Mouse (Mus musculus): ENCODE measurements around the gene Lrrc66. TPM values are rescaled to one million over a fixed set of nuclear protein-coding genes. Genes with fewer than 3 reads are reported as not detected.

Lrrc66 gene
- 0.07 TPM in 1 of 2 replicates, not detected in the other for polyA plus RNA-seq (2015; fragmentation: Nextera tagmentation; extraction: Ambion mirVana)

GRCm38 (mm10) chr5:73632291-73632690 is at the start of gene Lrrc66:
Gene Lrrc66 (minus strand): TSS chr5:73632526.
- no peak within 1 kb of the TSS for H3K4me3 ChIP-seq
- no peak within 1 kb of the TSS for H3K4me2 ChIP-seq
- H3K27me3 ChIP-seq (replicated peaks), result no peaks in the 10 kb centered on the region
- no peak within 1 kb of the TSS for H3K27ac ChIP-seq (replicated peaks)
- peaks cover 29% of the 10 kb centered on the region for H3K36me3 ChIP-seq
- H3K9ac ChIP-seq, result no peak within 1 kb of the TSS
- 70% methylated on average over 8 of the region's 8 CpGs for WGBS
- no peaks in the 10 kb centered on the region for H3K9me3 ChIP-seq
- peaks cover 19% of the 10 kb centered on the region for H3K4me1 ChIP-seq
- no peak for ATAC-seq (ENCODE audit: extremely low read depth, insufficient number of reproducible peaks, low FRiP score, low TSS enrichment)

GRCm38 (mm10) chr5:73676626-73677025 is 44.3 kb upstream of the Lrrc66 start:
- H3K4me3 ChIP-seq, result no peak overlapping the region

GRCm38 (mm10) chr5:73675604-73676003 is 43.3 kb upstream of the Lrrc66 start:
- Histone ChIP-seq H3K9me3 (no peaks in the 10 kb centered on the region), H3K27me3 (replicated peaks) (0 out of 2 replicates have a peak, but pooled peaks cover 3% of the 10 kb centered on the region), H3K4me1 (no peaks in the 10 kb centered on the region), H3K27ac (replicated peaks) (no peak overlapping the region), H3K4me3 (no peak overlapping the region), H3K36me3 (no peaks in the 10 kb centered on the region), H3K4me2 (no peak overlapping the region), H3K9ac (no peak overlapping the region)
- no peak for ATAC-seq (ENCODE audit: extremely low read depth, insufficient number of reproducible peaks, low FRiP score, low TSS enrichment)
- 80% methylated on average over 3 of the region's 3 CpGs for WGBS

More at GRCm38 (mm10) chr5:73676626-73677025, 44.3 kb upstream of the Lrrc66 start:
- Histone ChIP-seq H3K9me3 (no peaks in the 10 kb centered on the region), H3K4me2 (no peak overlapping the region), H3K27me3 (replicated peaks) (no peaks in the 10 kb centered on the region), H3K4me1 (no peaks in the 10 kb centered on the region), H3K36me3 (no peaks in the 10 kb centered on the region), H3K9ac (no peak overlapping the region), H3K27ac (replicated peaks) (no peak overlapping the region)
- ATAC-seq (ENCODE audit: extremely low read depth, insufficient number of reproducible peaks, low FRiP score, low TSS enrichment), result no peak
- WGBS, result 69% methylated on average over 13 of the region's 13 CpGs

GRCm38 (mm10) chr5:73669386-73669785 is 37.1 kb upstream of the Lrrc66 start:
- no peak overlapping the region for H3K9ac ChIP-seq
- no peaks in the 10 kb centered on the region for H3K9me3 ChIP-seq
- peaks cover 9% of the 10 kb centered on the region; the same call in 1 of the 2 replicates for H3K27me3 ChIP-seq (replicated peaks)
- WGBS, result 50% methylated on average over 26 of the region's 26 CpGs
- ATAC-seq (ENCODE audit: extremely low read depth, insufficient number of reproducible peaks, low FRiP score, low TSS enrichment), result no peak
- no peaks in the 10 kb centered on the region for H3K36me3 ChIP-seq
- 0 out of 2 replicates have a peak, but pooled peaks cover 6% of the 10 kb centered on the region for H3K4me1 ChIP-seq
- peak overlapping the region; percentile 38 for H3K4me2 ChIP-seq
- H3K27ac ChIP-seq (replicated peaks), result no peak overlapping the region
- no peak overlapping the region; the same call in 1 of the 2 replicates for H3K4me3 ChIP-seq

- H3K27ac ChIP-seq (replicated peaks), result no peak overlapping the region
- H3K36me3 ChIP-seq, result no peaks in the 10 kb centered on the region
- H3K4me1 ChIP-seq, result 0 out of 2 replicates have a peak, but pooled peaks cover 6% of the 10 kb centered on the region
- H3K9me3 ChIP-seq, result no peaks in the 10 kb centered on the region
- peaks cover 15% of the 10 kb centered on the region for H3K27me3 ChIP-seq (replicated peaks)
- WGBS, result 74% methylated on average over 2 of the region's 2 CpGs
- ATAC-seq (ENCODE audit: extremely low read depth, insufficient number of reproducible peaks, low FRiP score, low TSS enrichment), result no peak
- H3K4me3 ChIP-seq, result no peak overlapping the region
- H3K9ac ChIP-seq, result no peak overlapping the region
- H3K4me2 ChIP-seq, result no peak overlapping the region
These were observed 35.6 kb upstream of the Lrrc66 start for GRCm38 (mm10) chr5:73667877-73668276.

- Histone ChIP-seq H3K4me1 (0 out of 2 replicates have a peak, but pooled peaks cover 6% of the 10 kb centered on the region), H3K27me3 (replicated peaks) (peaks cover 18% of the 10 kb centered on the region), H3K4me2 (no peak overlapping the region), H3K9me3 (no peaks in the 10 kb centered on the region), H3K36me3 (no peaks in the 10 kb centered on the region), H3K4me3 (no peak overlapping the region), H3K27ac (replicated peaks) (no peak overlapping the region), H3K9ac (no peak overlapping the region)
- no peak for ATAC-seq (ENCODE audit: extremely low read depth, insufficient number of reproducible peaks, low FRiP score, low TSS enrichment)
- 55% methylated on average over 2 of the region's 2 CpGs for WGBS
These were observed 34.4 kb upstream of the Lrrc66 start for GRCm38 (mm10) chr5:73666695-73667094.

- WGBS, result 2% methylated on average over 4 of the region's 4 CpGs
- Histone ChIP-seq H3K4me1 (peaks cover 28% of the 10 kb centered on the region), H3K27ac (replicated peaks) (no peak overlapping the region), H3K9me3 (no peaks in the 10 kb centered on the region), H3K27me3 (replicated peaks) (peaks cover 83% of the 10 kb centered on the region), H3K4me3 (peak overlapping the region; percentile 68), H3K36me3 (no peaks in the 10 kb centered on the region), H3K4me2 (peak overlapping the region; percentile 98), H3K9ac (peak overlapping the region; percentile 76; the same call in 1 of the 2 replicates)
- ATAC-seq (ENCODE audit: extremely low read depth, insufficient number of reproducible peaks, low FRiP score, low TSS enrichment), result no peak
These were observed 19.5 kb upstream of the Lrrc66 start for GRCm38 (mm10) chr5:73651855-73652201.

- Histone ChIP-seq H3K27ac (replicated peaks) (no peak within 1 kb of the TSS), H3K36me3 (no peaks in the 10 kb centered on the region), H3K4me3 (peak within 1 kb of the TSS; percentile 68), H3K9me3 (no peaks in the 10 kb centered on the region), H3K27me3 (replicated peaks) (peaks cover 83% of the 10 kb centered on the region), H3K4me1 (peaks cover 33% of the 10 kb centered on the region), H3K9ac (peak within 1 kb of the TSS; percentile 76), H3K4me2 (peak within 1 kb of the TSS; percentile 98)
- under 1% methylated on average over 57 of the region's 57 CpGs for WGBS
- ATAC-seq (ENCODE audit: extremely low read depth, insufficient number of reproducible peaks, low FRiP score, low TSS enrichment), result no peak
These were observed 18.9 kb upstream of the Lrrc66 start, which contains the start of gene Spata18 for GRCm38 (mm10) chr5:73651061-73651854. Gene Spata18 (plus strand): TSS chr5:73651379.

GRCm38 (mm10) chr5:73650365-73650964 is 18.1 kb upstream of the Lrrc66 start:
- Histone ChIP-seq H3K27me3 (replicated peaks) (peaks cover 77% of the 10 kb centered on the region), H3K4me3 (peak overlapping the region; percentile 68), H3K4me1 (peaks cover 35% of the 10 kb centered on the region), H3K36me3 (no peaks in the 10 kb centered on the region), H3K4me2 (peak overlapping the region; percentile 98), H3K9ac (peak overlapping the region; percentile 76), H3K27ac (replicated peaks) (no peak overlapping the region), H3K9me3 (no peaks in the 10 kb centered on the region)
- 2% methylated on average over 15 of the region's 15 CpGs for WGBS
- no peak for ATAC-seq (ENCODE audit: extremely low read depth, insufficient number of reproducible peaks, low FRiP score, low TSS enrichment)

- WGBS, result under 1% methylated on average over 62 of the region's 62 CpGs
- Histone ChIP-seq H3K9me3 (no peaks in the 10 kb centered on the region), H3K4me1 (peaks cover 35% of the 10 kb centered on the region), H3K9ac (peak within 1 kb of the TSS; percentile 83), H3K27ac (replicated peaks) (peak within 1 kb of the TSS; percentile 71), H3K4me3 (peak within 1 kb of the TSS; percentile 66), H3K4me2 (peak within 1 kb of the TSS; percentile 88), H3K27me3 (replicated peaks) (peaks cover 52% of the 10 kb centered on the region), H3K36me3 (peaks cover 11% of the 10 kb centered on the region)
- ATAC-seq (ENCODE audit: extremely low read depth, insufficient number of reproducible peaks, low FRiP score, low TSS enrichment), result peak; percentile 78
These were observed 15.1 kb upstream of the Lrrc66 start, which contains the start of gene Sgcb for GRCm38 (mm10) chr5:73647261-73647900. Gene Sgcb (minus strand): TSS chr5:73647790.

- no peak for ATAC-seq (ENCODE audit: extremely low read depth, insufficient number of reproducible peaks, low FRiP score, low TSS enrichment)
- H3K9ac ChIP-seq, result no peak overlapping the region
- no peak overlapping the region for H3K27ac ChIP-seq (replicated peaks)
- peaks cover 20% of the 10 kb centered on the region for H3K4me1 ChIP-seq
- H3K9me3 ChIP-seq, result no peaks in the 10 kb centered on the region
- WGBS, result 80% methylated on average over 4 of the region's 4 CpGs
- peaks cover 41% of the 10 kb centered on the region for H3K36me3 ChIP-seq
- H3K4me2 ChIP-seq, result no peak overlapping the region
- H3K27me3 ChIP-seq (replicated peaks), result peaks cover 4% of the 10 kb centered on the region; the same call in 1 of the 2 replicates
- H3K4me3 ChIP-seq, result no peak overlapping the region
These were observed 9.8 kb upstream of the Lrrc66 start for GRCm38 (mm10) chr5:73642091-73642490.
